Mouse (Mus musculus) stomach, embryonic 14.5 days (tissue): ENCODE measurements around the gene En1. TPM values are rescaled to one million over a fixed set of nuclear protein-coding genes. Genes with fewer than 3 reads are reported as not detected.
A peak's percentile ranks its signal among the peaks of the same experiment; 100 is the strongest.

Experiments used
- ATAC-seq: fragments of 200-750 bp; cut with Nextera tagmentation; 2 replicates; pipeline ENCODE4 v1.8.0; 2017; ENCODE audit warnings: low read depth, moderate TSS enrichment; ENCODE audit not compliant: insufficient number of reproducible peaks, insufficient read depth, low FRiP score
- H3K27ac ChIP-seq: fragments of 300-500 bp; sonication (generic); 2 replicates; pipeline ENCODE4 v1.5.1; 2014; ENCODE audit warnings: mild to moderate bottlenecking, low read length, moderate library complexity, mixed read lengths
- H3K27me3 ChIP-seq: fragments of 300-500 bp; sonication (generic); 2 replicates; pipeline ENCODE4 v1.6.1; 2014; ENCODE audit warnings: low read length, control low read depth, mixed read lengths; ENCODE audit not compliant: control insufficient read depth, insufficient read depth
- H3K36me3 ChIP-seq: fragments of 300-500 bp; sonication (generic); 2 replicates; pipeline ENCODE4 v1.6.1; 2014; ENCODE audit warnings: mild to moderate bottlenecking, control low read depth, low read length, moderate library complexity, mixed read lengths; ENCODE audit not compliant: control insufficient read depth, insufficient read depth
- H3K4me1 ChIP-seq: fragments of 300-500 bp; sonication (generic); 2 replicates; pipeline ENCODE4 v1.6.1; 2014; ENCODE audit warnings: low read length, control low read depth, mixed read lengths; ENCODE audit not compliant: control insufficient read depth, insufficient read depth
- H3K4me2 ChIP-seq: fragments of 300-500 bp; sonication (generic); replicated peaks from 2 replicates; pipeline ENCODE4 v1.6.1; 2014; ENCODE audit warnings: low read depth, low read length, control low read depth
- H3K4me3 ChIP-seq: fragments of 300-500 bp; sonication (generic); 2 replicates; pipeline ENCODE4 v1.5.1; 2014; ENCODE audit warnings: low read depth, low read length, control low read depth
- H3K9ac ChIP-seq: fragments of 300-500 bp; sonication (generic); replicated peaks from 2 replicates; pipeline ENCODE4 v1.6.1; 2014; ENCODE audit warnings: low read depth, mild to moderate bottlenecking, control low read depth, low read length, moderate library complexity, mixed read lengths
- H3K9me3 ChIP-seq: fragments of 300-500 bp; sonication (generic); 2 replicates; pipeline ENCODE4 v1.6.1; 2016; ENCODE audit warnings: low read depth, low read length, control low read depth; ENCODE audit not compliant: control insufficient read depth
- WGBS: fragments of 180-500 bp; shearing (Covaris S2); extraction: QIAGEN DNeasy Blood & Tissue Kit; methylation state at CpG from one replicate; pipeline ENCODE4 v1.1.7; 2014; 5-methylcytosine and 5-hydroxymethylcytosine counted together
- polyA plus RNA-seq: library from polyadenylated mRNA; unstranded; fragments of >200 nt; fragmentation: Nextera tagmentation; extraction: Ambion mirVana; gene quantifications from 2 replicates; pipeline ENCODE4 v1.2.1, GENCODE M21; 2014

The En1 gene
- polyA plus RNA-seq, 1 experiment from 2014 or later, result not detected

DNA sequence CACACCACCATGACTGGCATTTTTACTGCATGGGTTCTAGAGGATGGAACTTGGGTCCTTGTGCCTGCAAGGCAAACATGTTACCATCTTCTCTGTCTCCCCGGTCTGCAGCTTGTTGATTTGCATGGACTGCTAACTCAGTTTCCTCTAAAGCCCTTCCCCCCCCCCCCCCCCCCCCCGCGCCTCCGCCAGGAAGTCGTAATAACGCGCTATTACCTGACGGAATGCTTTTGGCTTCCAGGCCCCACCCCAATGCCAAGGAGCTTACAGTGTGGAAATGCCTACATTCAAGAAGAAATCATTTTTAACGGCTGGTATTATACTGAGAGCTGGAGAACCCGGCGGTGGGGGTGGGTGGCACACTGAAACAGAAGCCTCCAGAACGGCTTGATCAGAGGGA, 14.8 kb upstream of the En1 start:
- no peak for ATAC-seq
- no peaks in the 10 kb centered on the region for H3K36me3 ChIP-seq
- H3K4me2 ChIP-seq, result no peak overlapping the region
- H3K9ac ChIP-seq, result no peak overlapping the region
- H3K4me3 ChIP-seq, result no peak overlapping the region
- H3K9me3 ChIP-seq, result no peaks in the 10 kb centered on the region
- peaks cover 18% of the 10 kb centered on the region for H3K27me3 ChIP-seq
- no peak overlapping the region for H3K27ac ChIP-seq
- H3K4me1 ChIP-seq, result no peaks in the 10 kb centered on the region
- 45% methylated on average over 9 of the region's 12 CpGs for WGBS

DNA sequence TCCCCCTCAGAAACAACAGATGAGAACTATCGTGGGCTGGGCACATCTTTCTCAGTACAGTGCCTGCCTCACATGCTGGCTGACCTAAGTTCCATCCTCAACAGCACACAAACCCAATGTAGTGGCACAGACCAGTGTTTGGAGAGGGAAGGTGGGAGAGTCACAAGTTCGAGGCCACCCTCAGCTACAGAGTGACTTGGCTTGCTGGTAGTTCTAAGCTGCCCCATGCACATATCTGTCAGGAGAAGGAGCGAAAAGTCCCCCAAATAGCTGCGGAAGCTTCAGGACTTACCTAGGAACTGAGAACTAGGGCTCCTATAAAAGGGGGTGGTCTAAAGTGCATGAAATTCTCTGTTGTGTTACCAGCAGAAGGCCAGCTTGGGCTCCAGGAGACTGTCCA, 14.3 kb upstream of the En1 start:
- 73% methylated on average over 4 of the region's 4 CpGs for WGBS
- ATAC-seq, result no peak
- no peak overlapping the region for H3K9ac ChIP-seq
- H3K27me3 ChIP-seq, result peaks cover 23% of the 10 kb centered on the region
- no peaks in the 10 kb centered on the region for H3K36me3 ChIP-seq
- H3K4me3 ChIP-seq, result no peak overlapping the region
- H3K9me3 ChIP-seq, result no peaks in the 10 kb centered on the region
- H3K4me1 ChIP-seq, result no peaks in the 10 kb centered on the region
- no peak overlapping the region for H3K27ac ChIP-seq
- no peak overlapping the region for H3K4me2 ChIP-seq

- H3K27me3 ChIP-seq, result peaks cover 28% of the 10 kb centered on the region
- H3K36me3 ChIP-seq, result no peaks in the 10 kb centered on the region
- H3K4me3 ChIP-seq, result no peak overlapping the region
- H3K4me1 ChIP-seq, result no peaks in the 10 kb centered on the region
- ATAC-seq, result no peak
- no peak overlapping the region for H3K4me2 ChIP-seq
- H3K9ac ChIP-seq, result no peak overlapping the region
- no peaks in the 10 kb centered on the region for H3K9me3 ChIP-seq
- no peak overlapping the region for H3K27ac ChIP-seq
- WGBS, result 75% methylated on average over 6 of the region's 6 CpGs
Measured at GRCm38 (mm10) chr1:120588362-120589027, 13.7 kb upstream of the En1 start.

DNA sequence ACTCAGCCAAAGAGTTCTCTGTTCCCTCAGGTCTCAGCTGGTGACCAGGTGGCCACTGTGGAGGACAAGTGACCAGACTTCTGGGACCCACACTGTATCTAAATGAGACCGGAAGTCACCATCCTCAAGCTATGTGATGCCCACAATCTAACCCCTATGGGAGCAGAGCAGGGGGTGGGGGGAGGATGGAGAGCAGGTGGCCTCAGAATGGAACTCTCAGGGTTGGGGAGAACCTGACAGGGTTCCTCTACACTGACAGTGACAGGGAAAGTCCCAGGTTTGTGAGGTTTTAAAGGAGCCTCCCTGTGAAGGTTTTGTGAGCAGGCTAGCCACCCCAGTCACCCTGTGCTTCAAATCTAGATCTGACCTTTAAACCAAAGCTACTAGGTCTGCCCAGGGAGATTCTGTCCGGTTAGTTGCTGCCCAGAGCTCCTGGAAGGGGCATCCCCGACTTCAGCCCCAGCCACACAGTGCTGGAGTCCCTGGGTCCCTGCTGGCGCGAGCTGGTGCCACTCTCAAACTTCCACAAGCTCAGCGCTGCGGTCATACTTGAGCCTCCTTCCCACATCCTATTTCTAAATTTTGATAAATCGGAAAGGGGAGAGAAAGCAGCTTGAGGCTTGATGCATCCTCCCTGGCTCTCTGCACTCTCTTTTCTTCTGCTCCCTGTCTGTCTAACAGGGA, 8.8 kb upstream of the En1 start:
- ATAC-seq, result no peak
- 8% methylated on average over 8 of the region's 8 CpGs for WGBS
- peaks cover 68% of the 10 kb centered on the region for H3K27me3 ChIP-seq
- no peak overlapping the region for H3K9ac ChIP-seq
- no peak overlapping the region for H3K4me3 ChIP-seq
- no peaks in the 10 kb centered on the region for H3K4me1 ChIP-seq
- H3K9me3 ChIP-seq, result no peaks in the 10 kb centered on the region
- no peak overlapping the region for H3K4me2 ChIP-seq
- no peak overlapping the region for H3K27ac ChIP-seq
- H3K36me3 ChIP-seq, result no peaks in the 10 kb centered on the region

DNA sequence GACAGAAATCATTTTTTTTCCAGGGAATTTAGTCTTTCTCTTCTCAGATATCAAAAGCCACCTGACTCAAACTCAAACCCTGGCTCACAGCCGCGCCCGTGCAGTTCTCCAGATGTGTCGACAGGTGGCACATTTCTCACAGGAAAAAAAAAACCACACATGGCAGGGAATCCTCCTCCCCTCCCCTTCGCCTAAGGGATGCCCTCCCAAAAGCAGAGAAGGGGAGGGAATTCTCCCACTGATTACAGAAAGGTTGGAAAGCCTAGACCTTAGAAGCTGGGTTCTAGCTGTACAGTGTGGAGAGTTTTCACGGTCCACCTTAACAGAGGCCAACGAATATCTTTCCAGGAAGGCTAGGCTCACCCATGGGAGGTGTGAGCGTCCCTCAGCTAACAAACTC, 7.6 kb upstream of the En1 start:
- Histone ChIP-seq H3K36me3 (no peaks in the 10 kb centered on the region), H3K4me1 (no peaks in the 10 kb centered on the region), H3K9me3 (no peaks in the 10 kb centered on the region), H3K4me3 (no peak overlapping the region), H3K27ac (no peak overlapping the region), H3K9ac (no peak overlapping the region), H3K4me2 (no peak overlapping the region), H3K27me3 (peaks cover 80% of the 10 kb centered on the region)
- 2% methylated on average over 8 of the region's 8 CpGs for WGBS
- ATAC-seq, result no peak

DNA sequence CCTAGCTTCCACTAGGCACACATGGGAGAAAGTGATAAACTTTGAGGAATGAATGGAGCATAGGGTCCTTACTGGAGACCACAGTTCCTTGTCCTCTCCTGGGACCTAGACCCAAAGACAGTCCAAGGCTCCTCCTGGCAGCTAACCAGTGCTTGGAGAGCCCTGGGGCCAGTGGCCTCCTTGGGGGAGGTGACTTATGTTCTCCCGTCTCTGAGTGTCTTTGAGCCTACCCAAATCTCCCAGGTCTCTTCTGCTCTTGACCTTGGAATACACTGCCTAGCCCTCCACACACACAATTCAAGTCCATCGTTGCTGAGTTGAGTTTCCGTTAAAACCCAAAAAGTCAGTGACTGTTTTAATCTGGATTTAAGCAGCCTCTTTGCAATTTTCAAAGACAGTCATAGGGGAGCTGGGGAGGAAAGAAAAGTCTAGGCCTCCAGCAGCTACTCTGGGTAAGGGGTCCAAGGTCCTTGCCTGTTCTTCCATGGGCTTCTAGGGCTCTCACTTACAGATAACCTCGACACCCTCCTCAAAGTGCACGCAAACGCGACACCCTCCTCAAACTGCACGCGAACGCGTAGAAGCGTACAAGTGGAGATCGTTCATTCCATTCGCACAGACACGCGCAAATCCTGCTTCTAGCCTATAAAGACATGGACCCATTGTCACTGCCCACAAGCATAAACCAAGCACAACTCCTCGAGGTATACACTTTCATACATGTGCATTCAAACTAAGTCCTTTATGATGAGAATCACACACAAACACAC, 6.6 kb upstream of the En1 start:
- Histone ChIP-seq H3K4me3 (no peak overlapping the region), H3K9ac (no peak overlapping the region), H3K4me2 (no peak overlapping the region), H3K27me3 (peaks cover 83% of the 10 kb centered on the region), H3K27ac (no peak overlapping the region), H3K9me3 (no peaks in the 10 kb centered on the region), H3K4me1 (no peaks in the 10 kb centered on the region), H3K36me3 (no peaks in the 10 kb centered on the region)
- ATAC-seq, result no peak
- WGBS, result 4% methylated on average over 17 of the region's 17 CpGs

GRCm38 (mm10) chr1:120596319-120596718, 5.9 kb upstream of the En1 start:
- Histone ChIP-seq H3K36me3 (no peaks in the 10 kb centered on the region), H3K4me1 (no peaks in the 10 kb centered on the region), H3K4me3 (peak overlapping the region; percentile 7; the same call in 1 of the 2 replicates), H3K4me2 (peak overlapping the region; percentile 8; the same call in 1 of the 2 replicates), H3K9ac (no peak overlapping the region), H3K9me3 (no peaks in the 10 kb centered on the region), H3K27me3 (peaks cover 82% of the 10 kb centered on the region), H3K27ac (no peak overlapping the region)
- no peak for ATAC-seq
- WGBS, result under 1% methylated on average over 21 of the region's 21 CpGs

- H3K4me3 ChIP-seq, result peak overlapping the region; percentile 7; the same call in 1 of the 2 replicates
- H3K36me3 ChIP-seq, result no peaks in the 10 kb centered on the region
- under 1% methylated on average over 19 of the region's 19 CpGs for WGBS
- H3K9ac ChIP-seq, result no peak overlapping the region
- no peak; the same call in 1 of the 2 replicates for ATAC-seq
- no peaks in the 10 kb centered on the region for H3K9me3 ChIP-seq
- H3K4me2 ChIP-seq, result peak overlapping the region; percentile 8; the same call in 1 of the 2 replicates
- peaks cover 83% of the 10 kb centered on the region for H3K27me3 ChIP-seq
- no peak overlapping the region for H3K27ac ChIP-seq
- H3K4me1 ChIP-seq, result no peaks in the 10 kb centered on the region
Measured at GRCm38 (mm10) chr1:120596784-120597183, 5.4 kb upstream of the En1 start.
